Mouse (Mus musculus): ENCODE data around the gene Olfr564.

Olfr564 gene

DNA sequence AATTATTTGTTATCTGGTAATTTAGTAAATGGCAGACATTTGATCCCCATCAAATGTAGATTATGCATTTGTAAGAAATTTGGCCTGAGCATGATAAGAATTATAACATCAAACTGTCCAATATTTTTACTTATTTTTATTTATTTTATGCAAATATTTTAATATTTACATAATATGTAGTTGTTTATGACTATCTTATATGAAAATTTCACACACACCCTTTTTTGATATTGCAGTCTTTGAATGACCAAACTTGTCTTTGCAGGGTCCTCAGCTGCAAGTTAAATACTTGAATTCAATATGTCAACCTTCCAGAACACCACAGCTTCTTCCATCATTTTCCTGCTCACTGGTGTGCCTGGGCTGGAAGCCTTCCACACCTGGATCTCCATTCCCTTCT lies at the start of gene Olfr564:
Gene Olfr564 (plus strand): TSS at position 301 of the 400 bp plus-strand sequence.
- no peak for DNase-seq (ENCODE audit: low spot score in 2 of 2)

DNA sequence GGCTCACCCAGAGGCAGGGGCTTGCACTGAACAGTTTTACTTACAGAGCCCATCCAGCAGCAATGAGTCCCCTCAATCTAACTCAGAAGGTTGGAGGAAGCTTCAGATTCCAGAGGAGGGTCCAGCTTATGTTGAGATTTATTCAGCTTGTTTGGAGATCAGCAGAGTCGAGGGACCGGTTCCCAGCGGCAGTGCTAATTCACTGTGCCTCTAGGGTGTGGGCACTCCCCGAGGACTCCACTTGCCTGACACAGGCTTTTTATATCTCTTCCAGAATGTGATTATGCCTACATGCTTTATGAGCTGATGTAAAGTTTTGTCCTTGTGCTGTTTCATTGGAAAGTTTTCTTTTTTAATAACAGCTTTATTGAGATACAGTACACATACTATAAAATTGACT lies 44.0 kb upstream of the Olfr564 start, which contains the start of the genes Olfr560 and Olfr78:
Gene Olfr560 (minus strand): TSS at position 101 of the 400 bp plus-strand sequence.
Gene Olfr78 (minus strand): TSS at position 206 of the 400 bp plus-strand sequence.
- DNase-seq (ENCODE audit: low spot score in 2 of 2), result no peak

DNA sequence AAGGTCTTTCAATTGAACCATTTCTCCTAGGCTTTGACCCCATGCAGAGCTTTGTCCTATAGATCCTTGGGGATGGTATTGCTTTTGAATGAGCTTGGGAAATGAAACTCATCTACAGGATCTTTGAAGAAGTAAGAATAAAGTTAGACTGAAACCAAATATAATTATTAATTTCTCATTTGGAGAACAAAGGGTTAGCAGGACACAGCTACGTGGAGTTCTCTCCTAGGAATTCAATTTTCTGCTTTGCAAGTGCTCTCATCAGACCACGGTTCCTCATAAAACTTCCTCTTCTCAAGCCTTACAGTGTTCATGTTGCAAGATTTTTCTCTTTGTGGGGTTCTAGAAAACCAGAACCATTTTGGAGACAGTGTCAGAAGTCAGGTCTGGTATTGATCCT lies 32.4 kb upstream of the Olfr564 start, which contains the start of gene Olfr561:
Gene Olfr561 (plus strand): TSS at position 301 of the 400 bp plus-strand sequence.
- no peak for DNase-seq (ENCODE audit: low spot score in 2 of 2)

Measured in urinary bladder, adult 18-20 months (tissue).